Mouse (Mus musculus): ENCODE measurements at regions not wholly inside any gene's neighbourhood (a gene's known extent, or its start where the extent isn't known, plus 50 kb on each side); places are given as distances from the start of the nearest gene placed in this dataset.

DNA sequence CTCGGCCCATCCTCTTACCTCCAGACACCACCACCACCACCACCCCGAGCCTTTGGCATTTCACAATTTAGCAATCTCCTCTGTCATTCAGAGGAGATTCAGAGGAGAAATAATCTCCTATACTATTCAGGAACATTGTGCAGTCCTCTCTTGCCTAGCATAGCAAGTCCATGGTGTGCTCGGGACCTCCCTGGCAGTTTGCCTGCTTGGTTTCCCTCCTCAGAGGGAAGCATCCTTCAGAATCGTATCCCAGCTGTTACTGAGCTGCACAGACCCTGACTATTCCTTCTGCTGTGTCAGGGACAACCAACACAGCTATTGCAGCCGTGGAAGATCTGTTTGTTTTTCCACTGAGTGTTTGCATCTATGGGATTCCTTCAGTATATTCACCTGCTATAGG is 63.3 kb upstream of the Mpp6 start:
- TF ChIP-seq POLR2A (IDR thresholded peaks at IDR 0.05; ENCODE audit: borderline replicate concordance, insufficient read depth, low read length) (no peak), CTCF (IDR thresholded peaks at IDR 0.05; ENCODE audit: borderline replicate concordance, insufficient read depth, low read depth, low read length) (no peak)
